ENCODE assay signal across 11 mouse cellular contexts in the genomic region with DNA sequence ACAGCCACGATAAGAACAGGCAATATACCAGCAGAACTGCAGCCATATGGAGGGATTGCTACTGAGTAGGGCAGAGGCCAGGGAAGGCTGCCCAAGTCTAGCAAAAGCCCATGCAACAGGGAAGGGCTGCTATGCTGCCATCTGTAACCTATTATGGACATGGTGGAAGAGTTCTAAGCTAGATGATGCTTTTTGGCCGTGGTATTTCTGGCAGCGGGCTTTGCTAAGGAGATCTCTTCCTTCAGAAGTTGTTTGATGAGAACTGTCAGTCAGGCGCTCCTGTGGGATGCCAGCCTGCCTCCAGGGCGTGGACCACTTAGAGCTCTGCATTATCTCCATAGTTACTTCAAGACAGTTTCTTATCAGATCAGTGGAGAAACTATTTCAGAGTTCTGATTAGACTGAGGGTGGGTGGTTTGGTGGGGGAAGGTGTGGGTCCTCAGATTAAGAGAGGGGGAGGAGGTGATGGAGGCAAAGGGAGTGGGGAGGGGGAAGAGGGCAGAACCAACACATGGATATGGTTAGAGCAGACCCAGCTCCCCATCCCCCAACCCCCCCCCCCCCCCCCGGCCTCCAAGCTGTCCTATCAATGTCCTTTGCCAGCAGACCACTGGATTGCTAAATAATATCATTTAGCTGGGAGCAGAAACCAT. TPM values are rescaled to one million over a fixed set of nuclear protein-coding genes. Genes with fewer than 3 reads are reported as not detected.
A peak's percentile ranks its signal among the peaks of the same experiment; 100 is the strongest.
DNase-seq lines count a peak whose midpoint lies in the region; ATAC-seq and TF ChIP-seq lines count a peak whose summit lies in the region.
"Had no signal": no experiment of that assay in that cellular context is flagged by ENCODE, and none has a peak within 500 bp of the region (broad histone marks: within the 10 kb centered on the region; RNA-seq: fewer than 3 reads in every experiment).

No protein-coding gene starts in this region.

- no peak overlapping the region for H3K9ac ChIP-seq in embryonic facial prominence, embryonic 12.5 days
- no peak overlapping the region for H3K9ac ChIP-seq in hindbrain, postnatal 0 days (replicated peaks; ENCODE audit: low read length)
- H3K9ac ChIP-seq: intestine, embryonic 15.5 days; neural tube, embryonic 13.5 days had no signal

- no peaks in the 10 kb centered on the region for H3K27me3 ChIP-seq in E14TG2a.4 (ENCODE audit: insufficient read depth, low read length)
- H3K27me3 ChIP-seq in embryonic facial prominence, embryonic 12.5 days: no peaks in the 10 kb centered on the region
- H3K27me3 ChIP-seq in hindbrain, postnatal 0 days (ENCODE audit: insufficient read depth, low read length): no peaks in the 10 kb centered on the region
- H3K27me3 ChIP-seq: intestine, embryonic 15.5 days; neural tube, embryonic 13.5 days had no signal

- DNase-seq in cerebellum, adult 11 months: peak; percentile 26
- DNase-seq in hindbrain, postnatal 0 days (ENCODE audit: low spot score): peak; percentile 53
- no peak for DNase-seq in adrenal gland, adult 8-10 months
- DNase-seq in right cerebral cortex, postnatal 4 days: no peak
- no peak for DNase-seq in layer of hippocampus, adult 18-20 months (ENCODE audit: low spot score in 2 of 2)
- no peak for DNase-seq in ovary, postnatal 14 days (ENCODE audit: low spot score)
- DNase-seq: adrenal gland, adult 2 months had no signal

- peak; percentile 42; the same call in 1 of the 2 replicates for ATAC-seq in embryonic facial prominence, embryonic 12.5 days (ENCODE audit: insufficient number of reproducible peaks, insufficient read depth, low FRiP score, low TSS enrichment)
- ATAC-seq in hindbrain, postnatal 0 days: peak; percentile 60; the same call in 1 of the 2 replicates
- ATAC-seq: intestine, embryonic 15.5 days had no signal

- H3K4me1 ChIP-seq in E14TG2a.4 (replicated peaks; ENCODE audit: low read depth, low read length): peaks cover 88% of the 10 kb centered on the region
- H3K4me1 ChIP-seq in embryonic facial prominence, embryonic 12.5 days: peaks cover 54% of the 10 kb centered on the region
- peaks cover 18% of the 10 kb centered on the region for H3K4me1 ChIP-seq in hindbrain, postnatal 0 days (ENCODE audit: insufficient read depth, low read length)

- H3K4me3 ChIP-seq in E14TG2a.4 (replicated peaks; ENCODE audit: low read length): 0 out of 2 replicates have a peak overlapping the region, but pooled peaks have one; percentile 5
- H3K4me3 ChIP-seq in embryonic facial prominence, embryonic 12.5 days: no peak overlapping the region
- no peak overlapping the region for H3K4me3 ChIP-seq in hindbrain, postnatal 0 days (ENCODE audit: low read length)
- H3K4me3 ChIP-seq: intestine, embryonic 15.5 days; neural tube, embryonic 13.5 days had no signal

- 21% methylated on average over 6 of the region's 6 CpGs for WGBS in embryonic facial prominence, embryonic 12.5 days
- 39% methylated on average over 6 of the region's 6 CpGs for WGBS in hindbrain, postnatal 0 days

- H3K4me2 ChIP-seq in embryonic facial prominence, embryonic 12.5 days (replicated peaks): peak overlapping the region; percentile 8; the same call in 1 of the 2 replicates
- H3K4me2 ChIP-seq in hindbrain, postnatal 0 days (ENCODE audit: low read depth, low read length): no peak overlapping the region
- H3K4me2 ChIP-seq: intestine, embryonic 15.5 days; neural tube, embryonic 13.5 days had no signal

- peaks cover 44% of the 10 kb centered on the region for H3K36me3 ChIP-seq in E14TG2a.4 (ENCODE audit: insufficient read depth, low read length)
- peaks cover 13% of the 10 kb centered on the region for H3K36me3 ChIP-seq in embryonic facial prominence, embryonic 12.5 days
- H3K36me3 ChIP-seq in hindbrain, postnatal 0 days (ENCODE audit: insufficient read depth, low read length): peaks cover 12% of the 10 kb centered on the region; the same call in 1 of the 2 replicates

- H3K9me3 ChIP-seq in E14TG2a.4 (ENCODE audit: low read length): no peaks in the 10 kb centered on the region
- H3K9me3 ChIP-seq in embryonic facial prominence, embryonic 12.5 days: no peaks in the 10 kb centered on the region
- no peaks in the 10 kb centered on the region for H3K9me3 ChIP-seq in hindbrain, postnatal 0 days (ENCODE audit: low read length)
- H3K9me3 ChIP-seq: intestine, embryonic 15.5 days; neural tube, embryonic 13.5 days had no signal

- peak overlapping the region; percentile 59 for H3K27ac ChIP-seq in embryonic facial prominence, embryonic 12.5 days
- H3K27ac ChIP-seq in hindbrain, postnatal 0 days: peak overlapping the region; percentile 45; the same call in 1 of the 2 replicates
- H3K27ac ChIP-seq: intestine, embryonic 15.5 days; neural tube, embryonic 13.5 days had no signal

- no peak for TF ChIP-seq CTCF in E14TG2a.4 (conservative IDR thresholded peaks at IDR 0.05; ENCODE audit: low read length)
- no peak for TF ChIP-seq CTCF in hindbrain, postnatal 0 days (IDR thresholded peaks at IDR 0.05; ENCODE audit: low read depth)

RNA-seq across cellular contexts. Expression of a gene that starts 8.8 kb away (rescaled TPM):
- 42.7 and 46.9 TPM in 2 replicates for polyA plus RNA-seq in embryonic facial prominence, embryonic 12.5 days (2016; fragmentation: Nextera tagmentation; extraction: Ambion mirVana)
- 25.1 and 28.1 TPM in 2 replicates for total RNA-seq in hindbrain, postnatal 0 days (2014; rRNA removed)
- 27.3 and 30.4 TPM in 2 replicates for polyA plus RNA-seq in hindbrain, postnatal 0 days (2015; fragmentation: Nextera tagmentation; extraction: Ambion mirVana)
- total RNA-seq in adrenal gland, adult 8-10 months (2022): 10 to 100 TPM; 13.6 to 22.3 (median 19.3) TPM
- total RNA-seq in layer of hippocampus, adult 18-20 months (2021): 10 to 100 TPM; 18.5 to 19.1 TPM

RNA-seq across cellular contexts. Expression of a gene that starts 36.5 kb away (rescaled TPM):
- polyA plus RNA-seq in embryonic facial prominence, embryonic 12.5 days (2016; fragmentation: Nextera tagmentation; extraction: Ambion mirVana): 124 and 130 TPM in 2 replicates
- total RNA-seq in hindbrain, postnatal 0 days (2014; rRNA removed): 193 and 228 TPM in 2 replicates
- polyA plus RNA-seq in hindbrain, postnatal 0 days (2015; fragmentation: Nextera tagmentation; extraction: Ambion mirVana): 181 and 195 TPM in 2 replicates
- 10 to 100 TPM in 1 of 4 experiments, 1 to 10 TPM in 3; 5.1 to 11.5 (median 7.9) TPM for total RNA-seq in adrenal gland, adult 8-10 months (2022)
- total RNA-seq in layer of hippocampus, adult 18-20 months (2021): 100 to 1,000 TPM; 126 to 132 TPM

Comparison
In these comparisons a context has a peak if more than half of its experiments do, and no peak if none do; other contexts are left out.
1. DNase-seq: peak in cerebellum, adult 11 months (single experiment) and hindbrain, postnatal 0 days (single experiment); none in adrenal gland, adult 8-10 months (single experiment), right cerebral cortex, postnatal 4 days (single experiment), layer of hippocampus, adult 18-20 months (0 of 2) and ovary, postnatal 14 days (single experiment).
2. RNA of a gene that starts 36.5 kb away (total RNA-seq): 193 to 228 TPM in hindbrain, postnatal 0 days and 126 to 132 TPM in layer of hippocampus, adult 18-20 months; 5.1 to 11.5 TPM in adrenal gland, adult 8-10 months; every median in the first group is over 10 times any median in the second.